ENCODE assay signal across 8 mouse cellular contexts in genomic region chr15:98003822-98004739, GRCm38 (mm10). TPM values are rescaled to one million over a fixed set of nuclear protein-coding genes. Genes with fewer than 3 reads are reported as not detected.
DNase-seq lines count a peak whose midpoint lies in the region; ATAC-seq and TF ChIP-seq lines count a peak whose summit lies in the region.

Gene Col2a1 (minus strand): TSS chr15:98004695.

- peak within 1 kb of the TSS; percentile 27 for H3K4me3 ChIP-seq in embryonic fibroblast, embryonic 13.5 days (ENCODE audit: insufficient read depth, low read length)
- H3K4me3 ChIP-seq in limb, embryonic 12.5 days (replicated peaks), result peak within 1 kb of the TSS; percentile 72
- peak within 1 kb of the TSS; percentile 33 for H3K4me3 ChIP-seq in stomach, embryonic 15.5 days (replicated peaks)

- DNase-seq in cerebellum, postnatal 25 days, result peak; percentile 27 to 41
- DNase-seq in cerebellum, postnatal 14 days, result no peak
- DNase-seq in CD4-positive helper T cell, adult 2 months (ENCODE audit: low read depth, low spot score), result peak; percentile 10
- DNase-seq in spleen, postnatal 10 days (ENCODE audit: low spot score in 2 of 2), result no peak
- DNase-seq in lung, postnatal 4 days, result no peak

- under 1% methylated on average over 58 of the region's 59 CpGs for WGBS in limb, embryonic 12.5 days
- 1% methylated on average over 58 of the region's 59 CpGs for WGBS in stomach, embryonic 15.5 days

- peak within 1 kb of the TSS; percentile 93 for H3K9ac ChIP-seq in limb, embryonic 12.5 days (replicated peaks)
- H3K9ac ChIP-seq in stomach, embryonic 15.5 days, result no peak within 1 kb of the TSS

- peak; percentile 72; the same call in 1 of the 2 replicates for ATAC-seq in limb, embryonic 12.5 days (ENCODE audit: insufficient number of reproducible peaks, insufficient read depth, low FRiP score, low TSS enrichment, low read depth)
- no peak for ATAC-seq in stomach, embryonic 15.5 days (ENCODE audit: insufficient read depth, low FRiP score, low read depth)

- no peaks in the 10 kb centered on the region for H3K4me1 ChIP-seq in embryonic fibroblast, embryonic 13.5 days (ENCODE audit: control insufficient read depth, insufficient read depth, low read length)
- H3K4me1 ChIP-seq in limb, embryonic 12.5 days (replicated peaks), result peaks cover 49% of the 10 kb centered on the region
- H3K4me1 ChIP-seq in stomach, embryonic 15.5 days, result peaks cover 43% of the 10 kb centered on the region

- TF ChIP-seq CTCF in embryonic fibroblast, embryonic 13.5 days (IDR thresholded peaks at IDR 0.05; ENCODE audit: borderline replicate concordance, insufficient read depth, low read length), result no peak

- H3K27ac ChIP-seq in embryonic fibroblast, embryonic 13.5 days (ENCODE audit: insufficient read depth, low read length), result no peak within 1 kb of the TSS
- peak within 1 kb of the TSS; percentile 97 for H3K27ac ChIP-seq in limb, embryonic 12.5 days
- H3K27ac ChIP-seq in stomach, embryonic 15.5 days, result no peak within 1 kb of the TSS

- H3K27me3 ChIP-seq in limb, embryonic 12.5 days, result peaks cover 59% of the 10 kb centered on the region
- peaks cover 72% of the 10 kb centered on the region for H3K27me3 ChIP-seq in stomach, embryonic 15.5 days (replicated peaks)

- TF ChIP-seq POLR2A in embryonic fibroblast, embryonic 13.5 days (IDR thresholded peaks at IDR 0.05; ENCODE audit: low read depth, low read length), result no peak

- H3K9me3 ChIP-seq in limb, embryonic 12.5 days, result no peaks in the 10 kb centered on the region
- H3K9me3 ChIP-seq in stomach, embryonic 15.5 days, result no peaks in the 10 kb centered on the region

- peak within 1 kb of the TSS; percentile 84 for H3K4me2 ChIP-seq in limb, embryonic 12.5 days
- H3K4me2 ChIP-seq in stomach, embryonic 15.5 days, result peak within 1 kb of the TSS; percentile 67

- peaks cover 14% of the 10 kb centered on the region for H3K36me3 ChIP-seq in limb, embryonic 12.5 days
- no peaks in the 10 kb centered on the region for H3K36me3 ChIP-seq in stomach, embryonic 15.5 days

RNA-seq across cellular contexts. Expression of gene Col2a1, which starts in this region (rescaled TPM):
- 12.7 and 31.5 TPM in 2 replicates for polyA plus RNA-seq in embryonic fibroblast, embryonic 13.5 days (2011; ENCODE audit: insufficient read length, low read depth, missing spikeins)
- polyA plus RNA-seq in limb, embryonic 12.5 days (2016; fragmentation: Nextera tagmentation; extraction: Ambion mirVana), result 431 and 545 TPM in 2 replicates
- polyA plus RNA-seq in stomach, embryonic 15.5 days (2015; fragmentation: Nextera tagmentation; extraction: Ambion mirVana), result 2.5 and 3.3 TPM in 2 replicates

Comparison
In these comparisons a context has a peak if more than half of its experiments do, and no peak if none do; other contexts are left out.
1. RNA of gene Col2a1 (polyA plus RNA-seq): 431 to 545 TPM in limb, embryonic 12.5 days; 12.7 to 31.5 TPM in embryonic fibroblast, embryonic 13.5 days and 2.5 to 3.3 TPM in stomach, embryonic 15.5 days; every median in the first group is over 10 times any median in the second.
2. DNase-seq: peak in cerebellum, postnatal 25 days (2 of 2) and CD4-positive helper T cell, adult 2 months (single experiment); none in cerebellum, postnatal 14 days (0 of 2), spleen, postnatal 10 days (0 of 2) and lung, postnatal 4 days (0 of 2).
3. Peak in every context shown above with its lines, with median percentiles within 50 percentile points of each other: H3K4me3 ChIP-seq.